Mouse (Mus musculus): ENCODE measurements around the gene Adgrg6. TPM values are rescaled to one million over a fixed set of nuclear protein-coding genes. Genes with fewer than 3 reads are reported as not detected.

Adgrg6 gene
- polyA plus RNA-seq, 1 experiment = 1.1 TPM

DNA sequence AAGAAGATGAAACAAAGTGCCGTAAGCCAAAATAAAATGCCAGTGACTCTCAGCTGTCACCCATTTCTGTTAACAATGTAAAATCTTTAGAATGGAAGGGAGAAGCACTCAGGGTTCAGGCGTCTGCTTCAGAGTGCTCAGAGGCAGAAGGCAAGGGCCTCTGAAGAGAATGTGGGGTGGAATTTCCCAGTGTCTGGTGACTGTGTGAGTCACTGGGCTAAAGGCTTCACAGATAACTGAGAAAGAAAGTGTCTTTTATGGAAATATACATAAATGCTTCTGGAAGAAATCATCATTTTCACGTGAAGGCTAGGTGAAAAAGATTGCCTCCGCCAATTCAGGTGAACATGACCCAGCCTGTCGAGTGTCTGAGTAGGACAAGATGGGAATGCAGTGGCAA is 159.9 kb downstream of the Adgrg6 start:
- 94% methylated on average over 5 of the region's 5 CpGs for WGBS
- Histone ChIP-seq H3K27ac (ENCODE audit: control insufficient read depth, insufficient read depth, low read length) (no peak overlapping the region), H3K27me3 (ENCODE audit: control insufficient read depth, insufficient read depth, low read length) (no peaks in the 10 kb centered on the region), H3K4me3 (ENCODE audit: control insufficient read depth, insufficient read depth, low read length) (no peak overlapping the region), H3K4me1 (replicated peaks; ENCODE audit: control insufficient read depth, insufficient read depth, low read length) (no peaks in the 10 kb centered on the region), H3K36me3 (ENCODE audit: control insufficient read depth, insufficient read depth, low read length) (no peaks in the 10 kb centered on the region)
- no peak for DNase-seq
- TF ChIP-seq POLR2A (IDR thresholded peaks at IDR 0.05; ENCODE audit: control insufficient read depth, extremely low read depth, insufficient read depth, low read length, poor library complexity) (no peak), CTCF (IDR thresholded peaks at IDR 0.05; ENCODE audit: borderline replicate concordance, control insufficient read depth, extremely low read depth, insufficient read depth, low read length, poor library complexity) (no peak)

DNA sequence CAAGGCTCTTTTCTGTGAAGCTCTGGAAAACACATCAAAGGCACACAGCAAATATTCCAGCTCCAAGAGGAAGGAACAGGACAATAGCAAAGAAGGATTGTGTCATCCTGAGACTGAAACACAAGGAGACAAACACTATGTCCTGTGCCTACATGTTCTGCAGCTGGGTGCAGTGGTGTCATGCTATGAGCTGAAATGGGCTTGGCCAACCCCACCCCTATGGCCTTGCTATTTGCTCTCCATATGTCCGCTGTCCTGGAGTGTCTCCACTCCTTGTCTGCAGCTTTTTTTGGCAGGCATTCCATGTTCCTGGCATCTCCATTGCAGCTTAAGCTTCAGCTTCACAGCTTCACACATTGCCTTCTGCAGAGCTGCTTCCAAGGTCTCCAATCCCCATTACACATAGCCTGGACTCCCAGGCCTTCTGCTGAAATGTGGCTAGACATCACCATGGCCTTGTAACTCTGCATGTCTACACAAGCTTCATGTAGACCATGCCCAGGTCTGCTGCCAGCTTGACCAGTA is 180.3 kb downstream of the Adgrg6 start:
- no peak for DNase-seq
- H3K27me3 ChIP-seq (ENCODE audit: control insufficient read depth, insufficient read depth, low read length) = no peaks in the 10 kb centered on the region
- TF ChIP-seq POLR2A (IDR thresholded peaks at IDR 0.05; ENCODE audit: control insufficient read depth, extremely low read depth, insufficient read depth, low read length, poor library complexity) = no peak
- TF ChIP-seq CTCF (IDR thresholded peaks at IDR 0.05; ENCODE audit: borderline replicate concordance, control insufficient read depth, extremely low read depth, insufficient read depth, low read length, poor library complexity) = no peak
- H3K27ac ChIP-seq (ENCODE audit: control insufficient read depth, insufficient read depth, low read length) = no peak overlapping the region
- H3K36me3 ChIP-seq (ENCODE audit: control insufficient read depth, insufficient read depth, low read length) = no peaks in the 10 kb centered on the region
- H3K4me3 ChIP-seq (ENCODE audit: control insufficient read depth, insufficient read depth, low read length) = no peak overlapping the region
- WGBS = 100% methylated on average over 1 of the region's 1 CpGs
- no peaks in the 10 kb centered on the region for H3K4me1 ChIP-seq (replicated peaks; ENCODE audit: control insufficient read depth, insufficient read depth, low read length)

DNA sequence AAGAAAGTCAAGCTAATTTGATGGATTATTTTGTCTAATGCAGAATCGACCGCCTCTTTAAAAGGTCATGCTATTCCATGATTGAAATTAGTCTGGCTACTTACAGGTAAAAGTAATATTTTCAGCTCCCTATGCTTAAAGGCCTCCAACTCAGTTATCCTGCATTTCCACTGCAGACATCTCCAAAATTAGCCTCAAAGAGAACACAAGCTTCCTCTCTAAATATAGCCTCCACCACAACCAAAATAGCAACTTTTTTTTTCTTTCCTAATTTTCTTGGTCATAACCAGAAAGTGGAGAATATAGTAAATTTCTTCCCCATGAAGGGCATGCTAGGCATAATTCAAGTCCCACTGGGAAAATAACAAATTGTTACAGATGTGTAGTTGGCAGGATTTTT is 182.2 kb downstream of the Adgrg6 start:
- Histone ChIP-seq H3K27ac (ENCODE audit: control insufficient read depth, insufficient read depth, low read length) (no peak overlapping the region), H3K4me3 (ENCODE audit: control insufficient read depth, insufficient read depth, low read length) (no peak overlapping the region), H3K27me3 (ENCODE audit: control insufficient read depth, insufficient read depth, low read length) (no peaks in the 10 kb centered on the region), H3K36me3 (ENCODE audit: control insufficient read depth, insufficient read depth, low read length) (no peaks in the 10 kb centered on the region), H3K4me1 (replicated peaks; ENCODE audit: control insufficient read depth, insufficient read depth, low read length) (no peaks in the 10 kb centered on the region)
- no peak for DNase-seq
- TF ChIP-seq POLR2A (IDR thresholded peaks at IDR 0.05; ENCODE audit: control insufficient read depth, extremely low read depth, insufficient read depth, low read length, poor library complexity) (no peak), CTCF (IDR thresholded peaks at IDR 0.05; ENCODE audit: borderline replicate concordance, control insufficient read depth, extremely low read depth, insufficient read depth, low read length, poor library complexity) (no peak)
- 98% methylated on average over 2 of the region's 2 CpGs for WGBS

DNA sequence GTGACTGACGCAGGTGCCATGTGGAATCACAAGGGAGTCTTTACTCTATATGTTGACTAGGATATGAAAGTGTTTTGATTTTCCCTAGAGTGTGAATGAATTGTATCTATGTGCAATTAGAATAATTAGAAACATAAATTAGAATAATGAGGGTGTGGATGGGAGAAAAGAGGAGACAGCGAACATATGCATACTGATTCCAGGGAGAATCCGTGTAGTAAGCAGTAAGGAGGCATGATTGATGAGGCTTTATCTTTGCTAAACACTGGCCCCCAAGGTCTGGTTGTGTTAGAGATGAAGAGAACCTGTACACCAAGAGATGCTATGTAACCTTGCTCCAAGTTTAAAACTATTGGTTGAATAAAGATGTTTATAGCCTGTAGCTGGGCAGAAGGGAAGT is 187.2 kb downstream of the Adgrg6 start:
- Histone ChIP-seq H3K36me3 (ENCODE audit: control insufficient read depth, insufficient read depth, low read length) (no peaks in the 10 kb centered on the region), H3K27ac (ENCODE audit: control insufficient read depth, insufficient read depth, low read length) (no peak overlapping the region), H3K4me1 (replicated peaks; ENCODE audit: control insufficient read depth, insufficient read depth, low read length) (no peaks in the 10 kb centered on the region), H3K27me3 (ENCODE audit: control insufficient read depth, insufficient read depth, low read length) (no peaks in the 10 kb centered on the region), H3K4me3 (ENCODE audit: control insufficient read depth, insufficient read depth, low read length) (no peak overlapping the region)
- no peak for TF ChIP-seq CTCF (IDR thresholded peaks at IDR 0.05; ENCODE audit: borderline replicate concordance, control insufficient read depth, extremely low read depth, insufficient read depth, low read length, poor library complexity)
- no peak for TF ChIP-seq POLR2A (IDR thresholded peaks at IDR 0.05; ENCODE audit: control insufficient read depth, extremely low read depth, insufficient read depth, low read length, poor library complexity)
- no peak for DNase-seq
- WGBS = 97% methylated on average over 3 of the region's 3 CpGs

Other genes starting within 250 kb of the Adgrg6 start
- 125 and 130 TPM in 2 replicates for gene Vta1, start 159.9 kb upstream of the Adgrg6 start, polyA plus RNA-seq (2012; rRNA removed)
- gene Nmbr, start 159.9 kb upstream of the Adgrg6 start, polyA plus RNA-seq (2012; rRNA removed) = 0.16 and 0.22 TPM in 2 replicates
- gene Gje1, start 172.6 kb upstream of the Adgrg6 start, polyA plus RNA-seq (2012; rRNA removed) = 0.08 TPM in 1 of 2 replicates, not detected in the other

Data from thymus, adult 2 months (tissue).